Mouse (Mus musculus) embryonic fibroblast, embryonic 13.5 days (primary cell): ENCODE data around the gene Ubap2.

Experiments
- CTCF ChIP-seq: IDR thresholded peaks from 2 replicates; pipeline ENCODE4 v1.5.1; 2011; ENCODE audit warnings: mild to moderate bottlenecking, control low read depth, low read length, moderate library complexity, borderline replicate concordance; ENCODE audit not compliant: insufficient read depth
- POLR2A ChIP-seq: IDR thresholded peaks from 2 replicates; pipeline ENCODE4 v1.6.1; 2011; ENCODE audit warnings: low read depth, mild to moderate bottlenecking, control low read depth, low read length, moderate library complexity

GRCm38 (mm10) chr4:41195328-41195727 lies 79.6 kb downstream of the Ubap2 start:
- TF ChIP-seq POLR2A, result no peak
- TF ChIP-seq CTCF, result no peak
